Mouse (Mus musculus): ENCODE measurements at regions not wholly inside any gene's neighbourhood (a gene's known extent, or its start where the extent isn't known, plus 50 kb on each side); places are given as distances from the start of the nearest gene placed in this dataset.
A peak's percentile ranks its signal among the peaks of the same experiment; 100 is the strongest.

DNA sequence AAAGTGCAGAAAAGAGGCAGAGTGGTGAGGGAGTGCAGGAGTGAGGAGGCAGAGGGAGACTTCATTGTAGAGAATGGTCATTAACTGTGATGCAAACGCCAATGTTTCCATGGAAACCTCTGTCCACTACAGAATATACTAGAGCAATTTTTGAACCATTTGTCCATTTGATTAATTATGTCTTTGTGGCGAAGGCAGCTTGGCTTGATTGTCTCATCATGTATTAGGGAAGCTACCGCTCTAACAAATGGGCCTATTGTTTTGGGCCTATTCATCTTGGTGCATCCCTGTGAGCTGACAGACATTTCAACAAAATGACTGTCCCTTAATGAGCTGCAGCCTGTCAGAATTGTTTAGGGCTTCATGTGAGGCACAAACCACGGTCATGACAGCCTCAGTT is 268.3 kb downstream of the Anxa1 start:
- 11% methylated on average over 4 of the region's 4 CpGs for WGBS
- H3K27me3 ChIP-seq (ENCODE audit: control insufficient read depth, insufficient read depth, low read length) = no peaks in the 10 kb centered on the region
- peak; percentile 86; the same call in 1 of the 2 replicates for ATAC-seq (ENCODE audit: low read depth)
- H3K4me1 ChIP-seq (ENCODE audit: control insufficient read depth, insufficient read depth, low read length) = peaks cover 3% of the 10 kb centered on the region; the same call in 1 of the 2 replicates
- no peak overlapping the region for H3K9ac ChIP-seq (replicated peaks; ENCODE audit: low read depth, low read length)
- H3K4me3 ChIP-seq (ENCODE audit: low read depth, low read length) = no peak overlapping the region
- H3K9me3 ChIP-seq (ENCODE audit: control insufficient read depth, low read length) = no peaks in the 10 kb centered on the region
- no peaks in the 10 kb centered on the region for H3K36me3 ChIP-seq (ENCODE audit: control insufficient read depth, insufficient read depth, low read length)
- no peak overlapping the region for H3K4me2 ChIP-seq (ENCODE audit: low read depth, low read length)
- no peak overlapping the region for H3K27ac ChIP-seq (ENCODE audit: low read depth, low read length)

DNA sequence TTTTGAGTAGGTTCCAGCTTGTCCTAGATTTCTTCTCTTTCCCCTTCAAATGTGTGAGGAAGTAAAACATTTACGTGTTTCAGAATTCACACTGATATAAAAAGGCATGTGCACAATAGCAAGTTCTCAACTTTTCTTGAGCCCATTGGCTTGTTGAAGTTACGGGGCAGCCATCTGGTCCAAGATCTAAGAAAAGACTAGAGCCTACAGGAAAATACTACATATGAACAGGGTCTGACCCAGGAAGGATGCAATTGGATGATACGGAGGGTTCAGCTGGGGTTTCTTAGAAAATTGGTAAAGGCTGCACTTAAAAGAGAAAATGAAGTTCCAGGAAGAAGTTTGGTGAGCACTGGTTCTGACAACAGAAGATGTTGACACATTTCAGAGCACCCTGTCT is 276.5 kb downstream of the Anxa1 start:
- Histone ChIP-seq H3K9me3 (ENCODE audit: control insufficient read depth, low read length) (no peaks in the 10 kb centered on the region), H3K27ac (ENCODE audit: low read depth, low read length) (no peak overlapping the region), H3K4me1 (ENCODE audit: control insufficient read depth, insufficient read depth, low read length) (no peaks in the 10 kb centered on the region), H3K4me3 (ENCODE audit: low read depth, low read length) (no peak overlapping the region), H3K9ac (replicated peaks; ENCODE audit: low read depth, low read length) (no peak overlapping the region), H3K4me2 (ENCODE audit: low read depth, low read length) (no peak overlapping the region), H3K27me3 (ENCODE audit: control insufficient read depth, insufficient read depth, low read length) (no peaks in the 10 kb centered on the region), H3K36me3 (ENCODE audit: control insufficient read depth, insufficient read depth, low read length) (no peaks in the 10 kb centered on the region)
- no peak for ATAC-seq (ENCODE audit: low read depth)
- WGBS = 95% methylated on average over 3 of the region's 3 CpGs
